In genomic region chr8:54114581-54114980, GRCm38 (mm10) we compare ENCODE assay signal across 23 mouse cellular contexts. TPM values are rescaled to one million over a fixed set of nuclear protein-coding genes. Genes with fewer than 3 reads are reported as not detected.
DNase-seq lines count a peak whose midpoint lies in the region; ATAC-seq lines count a peak whose summit lies in the region.
"Had no signal": no experiment of that assay in that cellular context is flagged by ENCODE, and none has a peak within 500 bp of the region (broad histone marks: within the 10 kb centered on the region; RNA-seq: fewer than 3 reads in every experiment).

No protein-coding gene starts in this region.

- no peak for ATAC-seq in embryonic facial prominence, embryonic 11.5 days (replicated peaks; ENCODE audit: insufficient number of reproducible peaks, low FRiP score, low TSS enrichment, low read depth)
- ATAC-seq in erythroblast, adult 5-6 weeks (replicated peaks; ENCODE audit: low FRiP score, poor library complexity, severe bottlenecking), result no peak
- ATAC-seq: inflammation-experienced regulatory T-cells, adult 6 months had no signal

- H3K27me3 ChIP-seq in embryonic facial prominence, embryonic 11.5 days (ENCODE audit: control insufficient read depth, insufficient read depth, low read length), result no peaks in the 10 kb centered on the region
- H3K27me3 ChIP-seq in limb, embryonic 10.5 days (ENCODE audit: low read depth, poor library complexity, severe bottlenecking), result no peaks in the 10 kb centered on the region
- H3K27me3 ChIP-seq: embryonic facial prominence, embryonic 12.5 days; limb, embryonic 13.5 days; lung, embryonic 15.5 days; neural tube, embryonic 12.5 days had no signal

- 27% methylated on average over 3 of the region's 3 CpGs for WGBS in embryonic facial prominence, embryonic 11.5 days
- WGBS in limb, embryonic 10.5 days, result 13% methylated on average over 3 of the region's 3 CpGs

- H3K9me3 ChIP-seq in embryonic facial prominence, embryonic 11.5 days (replicated peaks; ENCODE audit: control insufficient read depth, low read length), result no peaks in the 10 kb centered on the region
- no peaks in the 10 kb centered on the region for H3K9me3 ChIP-seq in limb, embryonic 10.5 days (replicated peaks)
- H3K9me3 ChIP-seq: embryonic facial prominence, embryonic 12.5 days; limb, embryonic 13.5 days; lung, embryonic 15.5 days; neural tube, embryonic 12.5 days had no signal

- DNase-seq in 3T3-L1 (ENCODE audit: low read depth, low spot score) (peak; percentile 91), NIH3T3 (ENCODE audit: low read depth) (peak; percentile 70)
- DNase-seq in embryonic facial prominence, embryonic 11.5 days (ENCODE audit: low spot score), result peak; percentile 72
- peak; percentile 38 for DNase-seq in limb, embryonic 10.5 days (ENCODE audit: low spot score)
- no peak for DNase-seq in adrenal gland, postnatal 25 days
- no peak for DNase-seq in thymus, postnatal 4 days
- DNase-seq: adrenal gland, postnatal 36 days; cerebellum, adult 11-12 months; cerebellum, postnatal 14 days; kidney, adult 8-10 months; kidney, postnatal 36 days; layer of hippocampus, adult 9-11 months; thymus, adult 18-20 months had no signal

- H3K9ac ChIP-seq in embryonic facial prominence, embryonic 11.5 days (replicated peaks; ENCODE audit: low read length), result no peak overlapping the region
- H3K9ac ChIP-seq: embryonic facial prominence, embryonic 12.5 days; limb, embryonic 13.5 days; liver, embryonic 14.5 days; lung, embryonic 15.5 days; neural tube, embryonic 12.5 days had no signal

- no peaks in the 10 kb centered on the region for H3K36me3 ChIP-seq in embryonic facial prominence, embryonic 11.5 days (replicated peaks; ENCODE audit: control insufficient read depth, insufficient read depth, low read depth, low read length)
- no peaks in the 10 kb centered on the region for H3K36me3 ChIP-seq in limb, embryonic 10.5 days
- H3K36me3 ChIP-seq: embryonic facial prominence, embryonic 12.5 days; limb, embryonic 13.5 days; lung, embryonic 15.5 days; neural tube, embryonic 12.5 days had no signal

- H3K27ac ChIP-seq in embryonic facial prominence, embryonic 11.5 days (replicated peaks; ENCODE audit: low read depth, low read length), result no peak overlapping the region
- peak overlapping the region; percentile 46 for H3K27ac ChIP-seq in limb, embryonic 10.5 days
- H3K27ac ChIP-seq: embryonic facial prominence, embryonic 12.5 days; limb, embryonic 13.5 days; liver, embryonic 14.5 days; lung, embryonic 15.5 days; macrophage; neural tube, embryonic 12.5 days had no signal

- no peaks in the 10 kb centered on the region for H3K4me1 ChIP-seq in embryonic facial prominence, embryonic 11.5 days (ENCODE audit: control insufficient read depth, insufficient read depth, low read length)
- H3K4me1 ChIP-seq in limb, embryonic 10.5 days, result peaks cover 19% of the 10 kb centered on the region
- H3K4me1 ChIP-seq: embryonic facial prominence, embryonic 12.5 days; lung, embryonic 15.5 days; neural tube, embryonic 12.5 days had no signal

- H3K4me3 ChIP-seq in embryonic facial prominence, embryonic 11.5 days (ENCODE audit: low read depth, low read length), result no peak overlapping the region
- no peak overlapping the region for H3K4me3 ChIP-seq in limb, embryonic 10.5 days
- H3K4me3 ChIP-seq: embryonic facial prominence, embryonic 12.5 days; limb, embryonic 13.5 days; lung, embryonic 15.5 days; neural tube, embryonic 12.5 days had no signal

- H3K4me2 ChIP-seq in embryonic facial prominence, embryonic 11.5 days (ENCODE audit: low read depth, low read length), result no peak overlapping the region
- H3K4me2 ChIP-seq: embryonic facial prominence, embryonic 12.5 days; limb, embryonic 13.5 days; lung, embryonic 15.5 days; midbrain, embryonic 11.5 days; neural tube, embryonic 12.5 days had no signal

RNA-seq across cellular contexts. Expression of gene Vegfc, which starts 37.2 kb away (rescaled TPM):
- 9.4 and 11.0 TPM in 2 replicates for polyA plus RNA-seq in embryonic facial prominence, embryonic 11.5 days (2014; fragmentation: Nextera tagmentation; extraction: Ambion mirVana)
- polyA plus RNA-seq in limb, embryonic 10.5 days (2016; fragmentation: Nextera tagmentation; extraction: Ambion mirVana), result 8.0 and 8.8 TPM in 2 replicates
- 8.8 and 13.6 TPM in 2 replicates for total RNA-seq in adrenal gland, postnatal 25 days (2021)
- not detected in 2 replicates for total RNA-seq in erythroblast, adult 5-6 weeks (2015; ENCODE audit: low replicate concordance)
- total RNA-seq in erythroblast, adult 5-6 weeks (2017; ENCODE audit: low replicate concordance), result not detected in 2 replicates
- total RNA-seq: granulocyte monocyte progenitor cell, adult 5-6 weeks had no signal
- polyA plus RNA-seq: macrophage had no signal

Comparison
In these comparisons a context has a peak if more than half of its experiments do, and no peak if none do; other contexts are left out.
1. DNase-seq: peak in 3T3-L1 (single experiment), NIH3T3 (single experiment), embryonic facial prominence, embryonic 11.5 days (single experiment) and limb, embryonic 10.5 days (single experiment); none in adrenal gland, postnatal 25 days (single experiment) and thymus, postnatal 4 days (single experiment).